Mouse (Mus musculus) small intestine, adult 2 months (tissue): ENCODE data around the gene Ugt1a5.

Experiments used
- CTCF ChIP-seq: fragments of 200-500 bp; IDR thresholded peaks from 2 replicates; pipeline ENCODE4 v1.5.1; 2012; ENCODE audit warnings: low read depth, mild to moderate bottlenecking, control low read depth, inconsistent platforms, low read length, moderate library complexity, mixed read lengths; ENCODE audit not compliant: insufficient replicate concordance, insufficient read length; ENCODE audit errors: extremely low read depth
- POLR2A ChIP-seq: fragments of 200-500 bp; IDR thresholded peaks from 2 replicates; pipeline ENCODE4 v1.6.1; 2012; ENCODE audit warnings: low read depth, mild to moderate bottlenecking, control low read depth, inconsistent platforms, low read length, moderate library complexity

DNA sequence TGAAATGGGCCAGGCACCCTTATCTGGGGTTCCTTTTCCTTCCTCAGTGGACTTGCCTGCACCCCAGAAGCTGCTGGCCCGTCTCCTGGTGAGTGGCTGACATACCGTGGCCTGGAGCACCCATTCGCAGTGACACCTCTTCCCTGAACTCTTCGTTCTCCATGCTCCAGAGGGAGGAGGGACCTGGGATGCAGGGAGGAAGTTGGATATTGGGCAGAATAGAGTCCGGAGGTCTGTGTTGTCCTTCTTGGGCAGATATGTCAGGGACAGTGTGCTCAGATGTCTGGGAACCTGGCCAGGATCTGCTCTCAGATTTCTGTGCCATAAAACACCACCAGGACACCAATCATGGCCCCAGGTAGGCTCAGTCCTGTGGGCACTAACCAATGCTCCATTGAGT is 74.3 kb downstream of the Ugt1a5 start:
- no peak for TF ChIP-seq CTCF
- TF ChIP-seq POLR2A = no peak
